Mouse (Mus musculus): ENCODE results near the gene Tmem140.

DNA sequence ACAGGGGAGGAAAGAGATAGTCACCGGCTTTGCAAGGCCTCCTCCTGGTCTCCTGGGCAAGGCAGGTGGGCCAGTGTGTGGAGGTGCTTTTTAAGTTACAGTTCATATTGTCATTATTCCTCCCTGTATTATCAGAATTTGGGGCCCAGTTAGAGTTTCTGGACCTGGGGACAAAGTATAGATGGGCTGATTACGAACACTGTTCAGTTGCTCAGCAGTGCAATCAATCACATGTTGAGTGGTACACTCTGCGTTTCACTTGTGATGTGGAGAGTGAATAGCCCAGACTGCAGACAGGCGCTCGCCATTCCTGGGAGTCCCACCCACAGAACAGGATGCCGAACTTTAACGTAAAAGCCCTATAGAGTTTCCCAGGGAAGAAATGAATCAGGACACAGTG lies 21.8 kb downstream of the Tmem140 start:
- TF ChIP-seq CTCF (IDR thresholded peaks at IDR 0.05; ENCODE audit: borderline replicate concordance, insufficient read depth, low read depth, low read length) (no peak), POLR2A (IDR thresholded peaks at IDR 0.05; ENCODE audit: borderline replicate concordance, insufficient read depth, low read length) (no peak)
